Mouse (Mus musculus): ENCODE data around the gene Adamtsl1.

Gene Adamtsl1

GRCm38 (mm10) chr4:85513792-85514191 lies at the start of gene Adamtsl1:
TSS of gene Adamtsl1 (plus strand) at chr4:85514172.
- no peak for DNase-seq (ENCODE audit: low read depth, low spot score)

GRCm38 (mm10) chr4:85483586-85483985 lies 30.4 kb upstream of the Adamtsl1 start:
- DNase-seq (ENCODE audit: low read depth, low spot score), result no peak

GRCm38 (mm10) chr4:85486316-85486946 lies 27.5 kb upstream of the Adamtsl1 start:
- no peak for DNase-seq (ENCODE audit: low read depth, low spot score)

GRCm38 (mm10) chr4:85505718-85506117 lies 8.3 kb upstream of the Adamtsl1 start:
- no peak for DNase-seq (ENCODE audit: low read depth, low spot score)

GRCm38 (mm10) chr4:85506976-85507375 lies 7.0 kb upstream of the Adamtsl1 start:
- DNase-seq (ENCODE audit: low read depth, low spot score), result no peak

- DNase-seq (ENCODE audit: low read depth, low spot score), result no peak
Measured at GRCm38 (mm10) chr4:85507491-85507890, 6.5 kb upstream of the Adamtsl1 start.

- DNase-seq (ENCODE audit: low read depth, low spot score), result no peak
Measured at GRCm38 (mm10) chr4:85513288-85513687, 684 bp upstream of the Adamtsl1 start.

GRCm38 (mm10) chr4:85514205-85514681 lies 271 bp downstream of the Adamtsl1 start:
- DNase-seq (ENCODE audit: low read depth, low spot score), result peak; percentile 47

GRCm38 (mm10) chr4:85526966-85527566 lies 13.1 kb downstream of the Adamtsl1 start:
- DNase-seq (ENCODE audit: low read depth, low spot score), result no peak

- DNase-seq (ENCODE audit: low read depth, low spot score), result no peak
Measured at GRCm38 (mm10) chr4:85529852-85530251, 15.9 kb downstream of the Adamtsl1 start.

- no peak for DNase-seq (ENCODE audit: low read depth, low spot score)
Measured at GRCm38 (mm10) chr4:85539677-85540076, 25.7 kb downstream of the Adamtsl1 start.

- no peak for DNase-seq (ENCODE audit: low read depth, low spot score)
Measured at GRCm38 (mm10) chr4:85543221-85543620, 29.2 kb downstream of the Adamtsl1 start.

- DNase-seq (ENCODE audit: low read depth, low spot score), result no peak
Measured at GRCm38 (mm10) chr4:85554696-85555095, 40.7 kb downstream of the Adamtsl1 start.

- DNase-seq (ENCODE audit: low read depth, low spot score), result no peak
Measured at GRCm38 (mm10) chr4:85559753-85560152, 45.8 kb downstream of the Adamtsl1 start.

- no peak for DNase-seq (ENCODE audit: low read depth, low spot score)
Measured at GRCm38 (mm10) chr4:85585426-85585825, 71.5 kb downstream of the Adamtsl1 start.

- DNase-seq (ENCODE audit: low read depth, low spot score), result no peak
Measured at GRCm38 (mm10) chr4:85588928-85589327, 75.0 kb downstream of the Adamtsl1 start.

- DNase-seq (ENCODE audit: low read depth, low spot score), result no peak
Measured at GRCm38 (mm10) chr4:85591037-85591436, 77.1 kb downstream of the Adamtsl1 start.

GRCm38 (mm10) chr4:85594159-85594558 lies 80.2 kb downstream of the Adamtsl1 start:
- DNase-seq (ENCODE audit: low read depth, low spot score), result no peak

GRCm38 (mm10) chr4:85613331-85613730 lies 99.4 kb downstream of the Adamtsl1 start:
- no peak for DNase-seq (ENCODE audit: low read depth, low spot score)

- DNase-seq (ENCODE audit: low read depth, low spot score), result no peak
Measured at GRCm38 (mm10) chr4:85618746-85619145, 104.8 kb downstream of the Adamtsl1 start.

GRCm38 (mm10) chr4:85619261-85619660 lies 105.3 kb downstream of the Adamtsl1 start:
- no peak for DNase-seq (ENCODE audit: low read depth, low spot score)

GRCm38 (mm10) chr4:85629381-85629780 lies 115.4 kb downstream of the Adamtsl1 start:
- no peak for DNase-seq (ENCODE audit: low read depth, low spot score)

GRCm38 (mm10) chr4:85669271-85669670 lies 155.3 kb downstream of the Adamtsl1 start:
- no peak for DNase-seq (ENCODE audit: low read depth, low spot score)

All from WW6 (cell line).